Mouse (Mus musculus) spleen, adult 10 weeks (tissue): ENCODE measurements around the gene Vmn1r22. TPM values are rescaled to one million over a fixed set of nuclear protein-coding genes. Genes with fewer than 3 reads are reported as not detected.

Experiments
- polyA plus RNA-seq: library from polyadenylated mRNA; stranded (reverse); fragments of 350-450 nt; fragmentation: Illumina TruSeq; extraction: RNeasy Lipid Tissue Mini Kit (QIAGEN cat#74804); gene quantifications from one replicate; pipeline ENCODE4 v1.2.3, GENCODE M21; 2015; ENCODE audit warnings: low replicate concordance; ENCODE audit not compliant: insufficient read depth

Gene Vmn1r22
- not detected for polyA plus RNA-seq

DNA sequence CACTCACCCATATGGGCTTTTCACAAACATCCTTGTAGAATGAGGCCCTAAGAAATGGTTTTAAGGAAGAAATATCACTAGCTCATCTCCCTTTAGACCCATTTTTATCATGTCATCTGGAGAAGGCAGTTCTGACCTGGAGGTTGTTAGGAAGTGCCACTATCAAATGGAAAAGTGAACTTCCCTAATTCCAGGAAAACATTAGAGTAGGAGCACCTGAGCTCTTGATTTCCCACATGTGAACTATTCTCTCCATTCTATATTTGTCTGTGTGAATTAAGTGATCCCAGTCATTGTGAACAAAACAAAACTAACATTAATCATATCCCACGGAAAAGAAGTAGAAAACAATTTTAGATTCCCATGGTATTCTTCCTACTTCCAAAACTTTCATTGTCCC is at the start of gene Vmn1r22:
TSS of gene Vmn1r22 (minus strand) at position 101 of the 400 bp plus-strand sequence.

DNA sequence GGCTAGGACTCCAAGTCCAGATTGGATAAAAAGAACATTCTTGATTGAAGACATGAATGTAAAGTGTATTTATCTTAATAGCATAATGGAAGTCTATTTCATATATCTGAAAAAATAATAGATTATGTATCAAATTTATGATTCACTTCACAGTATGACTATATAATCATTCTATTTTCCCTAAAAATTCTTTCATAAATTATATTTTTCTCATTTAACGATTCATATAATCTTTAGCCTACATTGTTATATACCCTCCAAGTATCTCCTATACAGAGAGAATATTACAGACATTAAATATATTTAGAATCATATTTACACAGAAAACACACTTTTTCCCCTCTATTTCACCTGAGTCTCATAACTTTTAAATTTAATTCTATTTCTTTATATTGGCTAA is 18.9 kb upstream of the Vmn1r22 start, which contains the start of gene Vmn1r23:
TSS of gene Vmn1r23 (minus strand) at position 101 of the 400 bp plus-strand sequence.

DNA sequence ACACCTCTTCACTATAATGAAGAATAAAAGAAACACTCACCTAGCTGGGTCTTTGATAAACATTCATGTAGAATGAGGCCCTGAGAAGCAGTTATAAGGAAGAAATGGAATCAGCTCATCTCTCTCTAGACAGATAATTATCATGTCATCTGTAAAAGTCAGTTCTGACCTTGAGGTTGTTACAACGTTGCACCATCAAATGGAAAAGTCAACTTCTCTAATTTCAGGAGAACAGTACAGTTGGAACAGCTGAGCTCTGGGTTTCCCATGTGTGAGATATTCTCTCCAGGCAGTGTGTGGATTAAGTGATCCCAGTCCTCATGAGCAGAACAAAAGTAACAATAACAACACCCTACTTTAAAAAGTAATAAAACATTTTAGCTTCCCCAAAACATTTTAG is 57.5 kb downstream of the Vmn1r22 start, which contains the start of gene Vmn1r21:
TSS of gene Vmn1r21 (minus strand) at position 58 of the 400 bp plus-strand sequence.

Other genes starting within 250 kb of the Vmn1r22 start
- 11.3 TPM for gene Pyurf, start 215.9 kb downstream of the Vmn1r22 start, polyA plus RNA-seq
- 14.4 TPM for gene Lancl2, start 205.5 kb downstream of the Vmn1r22 start, polyA plus RNA-seq
- 49.1 TPM for gene Vopp1, start 82.9 kb downstream of the Vmn1r22 start, polyA plus RNA-seq
- not detected for gene Vmn1r21, start 57.7 kb downstream of the Vmn1r22 start, polyA plus RNA-seq
- not detected for gene Vmn1r23, start 18.8 kb upstream of the Vmn1r22 start, polyA plus RNA-seq
- gene Vmn1r24, start 53.5 kb upstream of the Vmn1r22 start, polyA plus RNA-seq = not detected
- gene Vmn1r25, start 72.8 kb upstream of the Vmn1r22 start, polyA plus RNA-seq = not detected
- gene Vmn1r26, start 107.1 kb upstream of the Vmn1r22 start, polyA plus RNA-seq = not detected